Mouse (Mus musculus) midbrain, embryonic 15.5 days (tissue): ENCODE results near the gene Med12. TPM values are rescaled to one million over a fixed set of nuclear protein-coding genes. Genes with fewer than 3 reads are reported as not detected.

ENCODE experiments used
- ATAC-seq: fragments of 200-750 bp; cut with Nextera tagmentation; replicated peaks from 2 replicates; pipeline ENCODE4 v1.8.0; 2017; ENCODE audit warnings: moderate TSS enrichment
- H3K27ac ChIP-seq: fragments of 300-500 bp; sonication (generic); 2 replicates; pipeline ENCODE4 v1.5.1; 2015; ENCODE audit warnings: mild to moderate bottlenecking, inconsistent platforms
- H3K27me3 ChIP-seq: fragments of 300-500 bp; sonication (generic); replicated peaks from 2 replicates; pipeline ENCODE4 v1.6.1; 2015; ENCODE audit warnings: inconsistent platforms
- H3K36me3 ChIP-seq: fragments of 300-500 bp; sonication (generic); replicated peaks from 2 replicates; pipeline ENCODE4 v1.6.1; 2015; ENCODE audit warnings: inconsistent platforms
- H3K4me1 ChIP-seq: fragments of 300-500 bp; sonication (generic); 2 replicates; pipeline ENCODE4 v1.6.1; 2015; ENCODE audit warnings: inconsistent platforms
- H3K4me2 ChIP-seq: fragments of 300-500 bp; sonication (generic); 2 replicates; pipeline ENCODE4 v1.6.1; 2015; ENCODE audit warnings: inconsistent platforms, mild to moderate bottlenecking, moderate library complexity
- H3K4me3 ChIP-seq: fragments of 300-500 bp; sonication (generic); 2 replicates; pipeline ENCODE4 v1.5.1; 2015; ENCODE audit warnings: mild to moderate bottlenecking, inconsistent platforms
- H3K9ac ChIP-seq: fragments of 300-500 bp; sonication (generic); 2 replicates; pipeline ENCODE4 v1.6.1; 2015; ENCODE audit warnings: mild to moderate bottlenecking, inconsistent platforms
- H3K9me3 ChIP-seq: fragments of 300-500 bp; sonication (generic); 2 replicates; pipeline ENCODE4 v1.6.1; 2016; ENCODE audit warnings: inconsistent platforms
- WGBS: fragments of 180-500 bp; shearing (Covaris S2); methylation state at CpG from one replicate; pipeline ENCODE4 v1.1.7; 2015; ENCODE audit warnings: mixed read lengths; 5-methylcytosine and 5-hydroxymethylcytosine counted together
- polyA plus RNA-seq: library from polyadenylated mRNA; unstranded; fragments of >200 nt; fragmentation: Nextera tagmentation; extraction: Ambion mirVana; gene quantifications from 2 replicates; pipeline ENCODE4 v1.2.1, GENCODE M21; 2015

The Med12 gene
- polyA plus RNA-seq, 1 experiment from 2014 or later, result 29.1 TPM

- no peak for ATAC-seq
- Histone ChIP-seq H3K27ac (no peak overlapping the region), H3K4me1 (no peaks in the 10 kb centered on the region), H3K9ac (no peak overlapping the region), H3K27me3 (no peaks in the 10 kb centered on the region), H3K36me3 (no peaks in the 10 kb centered on the region), H3K4me2 (no peak overlapping the region), H3K9me3 (no peaks in the 10 kb centered on the region), H3K4me3 (no peak overlapping the region)
- WGBS, result 91% methylated on average over 2 of the region's 2 CpGs
These were observed 71.6 kb downstream of the Med12 start for GRCm38 (mm10) chrX:101345456-101345855.

DNA sequence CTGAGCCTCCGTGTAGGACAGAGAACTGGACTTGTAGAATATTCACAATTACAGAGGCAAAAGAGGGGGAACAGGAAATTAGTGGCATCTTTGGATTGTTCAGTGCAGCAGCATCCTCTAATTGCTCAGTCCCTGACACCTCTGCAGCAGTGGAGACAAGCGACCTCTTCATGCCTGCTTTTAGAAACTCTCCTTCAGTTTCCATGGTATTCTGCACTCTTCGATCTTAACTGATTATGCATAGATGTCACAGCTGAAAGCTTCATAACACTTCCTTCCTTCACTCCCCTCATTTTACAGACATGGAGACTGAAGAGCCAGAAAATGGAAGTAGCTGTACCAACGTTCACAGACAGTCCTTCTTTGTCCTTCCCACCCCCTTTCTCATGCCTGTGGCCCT, 72.6 kb downstream of the Med12 start:
- H3K27me3 ChIP-seq, result no peaks in the 10 kb centered on the region
- H3K4me1 ChIP-seq, result no peaks in the 10 kb centered on the region
- WGBS, result 53% methylated on average over 4 of the region's 4 CpGs
- H3K9me3 ChIP-seq, result no peaks in the 10 kb centered on the region
- H3K36me3 ChIP-seq, result no peaks in the 10 kb centered on the region
- H3K9ac ChIP-seq, result no peak overlapping the region
- ATAC-seq, result no peak
- no peak overlapping the region for H3K4me3 ChIP-seq
- no peak overlapping the region for H3K4me2 ChIP-seq
- H3K27ac ChIP-seq, result no peak overlapping the region

Other genes starting within 250 kb of the Med12 start
- 0.09 TPM in 1 of 2 replicates, not detected in the other for gene Tex11, start 214.4 kb upstream of the Med12 start, polyA plus RNA-seq
- 6.2 and 6.5 TPM in 2 replicates for gene Slc7a3, start 188.0 kb upstream of the Med12 start, polyA plus RNA-seq
- 45.1 and 46.4 TPM in 2 replicates for gene Snx12, start 51.5 kb upstream of the Med12 start, polyA plus RNA-seq
- 0.97 TPM in 2 replicates for gene Foxo4, start 19.5 kb upstream of the Med12 start, polyA plus RNA-seq
- not detected in 2 replicates for gene Gm614, start 10.0 kb upstream of the Med12 start, polyA plus RNA-seq
- 6.7 and 7.2 TPM in 2 replicates for gene Il2rg, start 5.8 kb upstream of the Med12 start, polyA plus RNA-seq
- gene Gm20489, start 5.0 kb upstream of the Med12 start, polyA plus RNA-seq, result not detected in 2 replicates
- 89.5 and 90.3 TPM in 2 replicates for gene Nlgn3, start 25.1 kb downstream of the Med12 start, polyA plus RNA-seq
- gene Gjb1, start 102.3 kb downstream of the Med12 start, polyA plus RNA-seq, result 1.0 and 1.1 TPM in 2 replicates
- 94.3 and 102 TPM in 2 replicates for gene Zmym3, start 146.8 kb downstream of the Med12 start, polyA plus RNA-seq
- gene Nono, start 155.3 kb downstream of the Med12 start, polyA plus RNA-seq, result 335 and 336 TPM in 2 replicates
- gene Itgb1bp2, start 175.1 kb downstream of the Med12 start, polyA plus RNA-seq, result 1.5 and 1.6 TPM in 2 replicates